Mouse (Mus musculus): Measurements from ENCODE around the gene Syn3. TPM values are rescaled to one million over a fixed set of nuclear protein-coding genes. Genes with fewer than 3 reads are reported as not detected.

The Syn3 gene
- polyA plus RNA-seq, 1 experiment, result 7.5 TPM

DNA sequence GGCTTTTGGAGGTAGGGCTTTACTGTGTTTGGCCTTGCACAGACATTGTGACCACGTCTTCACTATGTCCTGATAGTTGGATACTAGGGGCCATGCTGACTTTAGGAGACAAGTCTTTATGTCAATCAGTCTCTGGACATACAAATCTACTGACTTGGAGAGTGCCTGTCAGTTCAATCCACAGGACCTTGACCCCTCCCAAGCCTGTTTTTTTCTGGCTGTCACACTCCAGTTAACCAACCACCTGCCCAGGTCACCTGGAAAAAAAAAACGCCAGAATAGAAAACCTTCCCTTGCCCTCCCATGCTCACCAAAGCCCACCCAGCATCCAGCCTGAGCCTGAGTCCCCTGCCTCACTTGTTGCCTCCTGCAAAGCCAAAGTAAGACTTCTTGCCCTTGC, 70.7 kb downstream of the Syn3 start:
- Histone ChIP-seq H3K27ac (ENCODE audit: insufficient read depth, low read length) (no peak overlapping the region), H3K4me3 (ENCODE audit: insufficient read depth, low read length) (no peak overlapping the region), H3K4me1 (ENCODE audit: control insufficient read depth, insufficient read depth, low read length) (peaks cover 3% of the 10 kb centered on the region)
- TF ChIP-seq POLR2A (IDR thresholded peaks at IDR 0.05; ENCODE audit: extremely low read depth, insufficient read depth, low read length) (no peak), CTCF (IDR thresholded peaks at IDR 0.05; ENCODE audit: extremely low read depth, insufficient read depth, low read length) (no peak)

GRCm38 (mm10) chr10:86425690-86426530, 72.8 kb downstream of the Syn3 start:
- Histone ChIP-seq H3K4me1 (ENCODE audit: control insufficient read depth, insufficient read depth, low read length) (peaks cover 3% of the 10 kb centered on the region), H3K27ac (ENCODE audit: insufficient read depth, low read length) (no peak overlapping the region), H3K4me3 (ENCODE audit: insufficient read depth, low read length) (no peak overlapping the region)
- TF ChIP-seq POLR2A (IDR thresholded peaks at IDR 0.05; ENCODE audit: extremely low read depth, insufficient read depth, low read length) (no peak), CTCF (IDR thresholded peaks at IDR 0.05; ENCODE audit: extremely low read depth, insufficient read depth, low read length) (no peak)

- no peak overlapping the region for H3K27ac ChIP-seq (ENCODE audit: insufficient read depth, low read length)
- TF ChIP-seq POLR2A (IDR thresholded peaks at IDR 0.05; ENCODE audit: extremely low read depth, insufficient read depth, low read length) (no peak), CTCF (IDR thresholded peaks at IDR 0.05; ENCODE audit: extremely low read depth, insufficient read depth, low read length) (no peak)
- no peak overlapping the region for H3K4me3 ChIP-seq (ENCODE audit: insufficient read depth, low read length)
- H3K4me1 ChIP-seq (ENCODE audit: control insufficient read depth, insufficient read depth, low read length), result peaks cover 3% of the 10 kb centered on the region
Observed at GRCm38 (mm10) chr10:86421731-86422370, 76.8 kb downstream of the Syn3 start.

GRCm38 (mm10) chr10:86418931-86419330, 79.8 kb downstream of the Syn3 start:
- H3K4me3 ChIP-seq (ENCODE audit: insufficient read depth, low read length), result no peak overlapping the region
- TF ChIP-seq CTCF (IDR thresholded peaks at IDR 0.05; ENCODE audit: extremely low read depth, insufficient read depth, low read length) (no peak), POLR2A (IDR thresholded peaks at IDR 0.05; ENCODE audit: extremely low read depth, insufficient read depth, low read length) (no peak)
- no peak overlapping the region for H3K27ac ChIP-seq (ENCODE audit: insufficient read depth, low read length)
- no peaks in the 10 kb centered on the region for H3K4me1 ChIP-seq (ENCODE audit: control insufficient read depth, insufficient read depth, low read length)

DNA sequence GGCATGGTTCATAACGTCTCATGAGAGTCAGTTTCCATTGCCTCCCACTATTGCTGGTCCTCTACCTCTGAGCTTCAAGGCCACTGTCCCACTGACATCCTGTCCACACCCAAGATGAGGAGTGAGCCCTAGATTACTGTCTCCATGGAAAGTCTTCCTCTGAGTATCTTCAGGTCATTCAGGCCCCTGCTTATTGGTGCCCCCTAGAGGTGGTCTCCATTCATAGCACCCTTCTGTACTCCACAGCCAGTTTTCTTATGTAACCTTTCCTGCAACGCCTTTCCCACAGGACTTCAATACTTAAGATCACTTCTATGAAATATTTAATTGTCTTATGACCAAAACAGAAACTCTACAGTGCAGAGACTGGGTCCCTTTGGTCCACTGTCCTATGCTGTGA, 80.4 kb downstream of the Syn3 start:
- no peak for TF ChIP-seq POLR2A (IDR thresholded peaks at IDR 0.05; ENCODE audit: extremely low read depth, insufficient read depth, low read length)
- peak; percentile 46; the same call in 1 of the 2 replicates for TF ChIP-seq CTCF (IDR thresholded peaks at IDR 0.05; ENCODE audit: extremely low read depth, insufficient read depth, low read length)
- Histone ChIP-seq H3K27ac (ENCODE audit: insufficient read depth, low read length) (no peak overlapping the region), H3K4me1 (ENCODE audit: control insufficient read depth, insufficient read depth, low read length) (no peaks in the 10 kb centered on the region), H3K4me3 (ENCODE audit: insufficient read depth, low read length) (no peak overlapping the region)

DNA sequence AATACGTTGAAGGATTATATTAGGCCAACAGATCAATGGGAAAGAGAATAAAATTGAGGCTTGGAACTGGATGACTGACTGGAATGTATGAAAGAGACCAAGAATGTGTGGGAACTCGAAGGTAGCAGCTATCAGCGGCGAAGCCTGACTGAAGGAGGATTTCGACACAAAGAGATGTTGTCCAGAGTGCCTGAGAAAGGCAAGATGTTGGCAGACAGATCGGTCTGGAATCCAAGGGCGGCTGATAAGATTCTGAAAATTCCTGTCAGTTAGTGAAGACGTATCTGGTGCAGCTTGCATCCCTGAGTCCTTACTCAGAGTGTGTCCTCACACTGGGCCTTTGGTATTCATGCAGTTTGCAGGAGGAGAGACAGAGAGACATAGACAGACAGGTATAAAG, 81.9 kb downstream of the Syn3 start:
- H3K4me1 ChIP-seq (ENCODE audit: control insufficient read depth, insufficient read depth, low read length), result no peaks in the 10 kb centered on the region
- no peak overlapping the region for H3K27ac ChIP-seq (ENCODE audit: insufficient read depth, low read length)
- no peak overlapping the region for H3K4me3 ChIP-seq (ENCODE audit: insufficient read depth, low read length)
- TF ChIP-seq POLR2A (IDR thresholded peaks at IDR 0.05; ENCODE audit: extremely low read depth, insufficient read depth, low read length) (no peak), CTCF (IDR thresholded peaks at IDR 0.05; ENCODE audit: extremely low read depth, insufficient read depth, low read length) (no peak)

DNA sequence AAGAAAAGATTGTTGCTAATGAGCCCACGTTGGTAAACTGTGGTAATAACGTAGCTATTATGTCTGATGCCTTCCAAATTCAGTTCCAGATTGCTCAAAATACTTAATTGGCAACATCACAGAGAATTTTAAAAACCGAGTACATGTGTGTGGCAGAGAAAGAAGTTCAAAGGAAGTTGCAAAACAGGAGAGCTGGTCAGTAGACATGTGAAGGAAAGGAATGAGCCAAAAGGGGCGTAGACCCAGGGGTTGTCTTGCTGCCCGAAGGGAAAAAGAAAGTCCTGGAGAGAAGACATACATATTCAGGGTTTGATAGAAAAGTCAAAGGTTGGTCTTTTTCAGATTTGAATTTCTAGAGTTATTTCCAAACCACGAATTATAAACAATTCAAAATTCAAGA, 87.8 kb downstream of the Syn3 start:
- Histone ChIP-seq H3K4me3 (ENCODE audit: insufficient read depth, low read length) (no peak overlapping the region), H3K27ac (ENCODE audit: insufficient read depth, low read length) (no peak overlapping the region), H3K4me1 (ENCODE audit: control insufficient read depth, insufficient read depth, low read length) (no peaks in the 10 kb centered on the region; the same call in 1 of the 2 replicates)
- TF ChIP-seq CTCF (IDR thresholded peaks at IDR 0.05; ENCODE audit: extremely low read depth, insufficient read depth, low read length), result no peak

- no peak overlapping the region for H3K27ac ChIP-seq (ENCODE audit: insufficient read depth, low read length)
- no peak overlapping the region for H3K4me3 ChIP-seq (ENCODE audit: insufficient read depth, low read length)
- TF ChIP-seq CTCF (IDR thresholded peaks at IDR 0.05; ENCODE audit: extremely low read depth, insufficient read depth, low read length) (no peak), POLR2A (IDR thresholded peaks at IDR 0.05; ENCODE audit: extremely low read depth, insufficient read depth, low read length) (no peak)
- H3K4me1 ChIP-seq (ENCODE audit: control insufficient read depth, insufficient read depth, low read length), result no peaks in the 10 kb centered on the region; the same call in 1 of the 2 replicates
Observed at GRCm38 (mm10) chr10:86406952-86407351, 91.7 kb downstream of the Syn3 start.

GRCm38 (mm10) chr10:86398347-86398720, 100.4 kb downstream of the Syn3 start:
- Histone ChIP-seq H3K4me3 (ENCODE audit: insufficient read depth, low read length) (no peak overlapping the region), H3K27ac (ENCODE audit: insufficient read depth, low read length) (no peak overlapping the region), H3K4me1 (ENCODE audit: control insufficient read depth, insufficient read depth, low read length) (no peaks in the 10 kb centered on the region)
- no peak for TF ChIP-seq POLR2A (IDR thresholded peaks at IDR 0.05; ENCODE audit: extremely low read depth, insufficient read depth, low read length)
- no peak for TF ChIP-seq CTCF (IDR thresholded peaks at IDR 0.05; ENCODE audit: extremely low read depth, insufficient read depth, low read length)

Data from cortical plate, adult 2 months (tissue).